Mouse (Mus musculus): ENCODE data around the gene Rps27rt.
"Not testable (repeated sequence)": the region's sequence is repeated elsewhere in the genome, so short reads cannot be mapped to it uniquely, and the experiment has no call there.

Gene Rps27rt

GRCm38 (mm10) chr9:114982689-114983360, at the start of gene Rps27rt:
TSS of gene Rps27rt (minus strand) at chr9:114982739.
- no peak for DNase-seq (ENCODE audit: low read depth)

- DNase-seq (ENCODE audit: low read depth): not testable (repeated sequence)
Measured at GRCm38 (mm10) chr9:115031046-115031445, 48.5 kb upstream of the Rps27rt start.

- DNase-seq (ENCODE audit: low read depth): no peak
Measured at GRCm38 (mm10) chr9:115030581-115030980, 48.0 kb upstream of the Rps27rt start.

GRCm38 (mm10) chr9:115029307-115029706, 46.8 kb upstream of the Rps27rt start:
- no peak for DNase-seq (ENCODE audit: low read depth)

- no peak for DNase-seq (ENCODE audit: low read depth)
Measured at GRCm38 (mm10) chr9:115023708-115024383, 41.3 kb upstream of the Rps27rt start.

GRCm38 (mm10) chr9:115023137-115023536, 40.6 kb upstream of the Rps27rt start:
- no peak for DNase-seq (ENCODE audit: low read depth)

- DNase-seq (ENCODE audit: low read depth): no peak
Measured at GRCm38 (mm10) chr9:115021419-115021818, 38.9 kb upstream of the Rps27rt start.

GRCm38 (mm10) chr9:115020141-115020540, 37.6 kb upstream of the Rps27rt start:
- DNase-seq (ENCODE audit: low read depth): no peak

- DNase-seq (ENCODE audit: low read depth): no peak
Measured at GRCm38 (mm10) chr9:115012367-115012766, 29.8 kb upstream of the Rps27rt start.

- no peak for DNase-seq (ENCODE audit: low read depth)
Measured at GRCm38 (mm10) chr9:115008194-115008593, 25.7 kb upstream of the Rps27rt start.

GRCm38 (mm10) chr9:115007776-115008175, 25.2 kb upstream of the Rps27rt start:
- DNase-seq (ENCODE audit: low read depth): no peak

GRCm38 (mm10) chr9:115005446-115005845, 22.9 kb upstream of the Rps27rt start:
- no peak for DNase-seq (ENCODE audit: low read depth)

GRCm38 (mm10) chr9:114999771-115000146, 17.2 kb upstream of the Rps27rt start:
- DNase-seq (ENCODE audit: low read depth): no peak

- no peak for DNase-seq (ENCODE audit: low read depth)
Measured at GRCm38 (mm10) chr9:114999010-114999770, 16.7 kb upstream of the Rps27rt start.

GRCm38 (mm10) chr9:114996489-114996888, 13.9 kb upstream of the Rps27rt start:
- no peak for DNase-seq (ENCODE audit: low read depth)

GRCm38 (mm10) chr9:114995716-114996115, 13.2 kb upstream of the Rps27rt start:
- DNase-seq (ENCODE audit: low read depth): no peak

GRCm38 (mm10) chr9:114995250-114995649, 12.7 kb upstream of the Rps27rt start:
- no peak for DNase-seq (ENCODE audit: low read depth)

- DNase-seq (ENCODE audit: low read depth): no peak
Measured at GRCm38 (mm10) chr9:114992528-114992927, 10.0 kb upstream of the Rps27rt start.

GRCm38 (mm10) chr9:114990421-114990820, 7.9 kb upstream of the Rps27rt start:
- no peak for DNase-seq (ENCODE audit: low read depth)

- no peak for DNase-seq (ENCODE audit: low read depth)
Measured at GRCm38 (mm10) chr9:114988610-114989327, 6.2 kb upstream of the Rps27rt start.

GRCm38 (mm10) chr9:114988029-114988428, 5.5 kb upstream of the Rps27rt start:
- DNase-seq (ENCODE audit: low read depth): no peak

GRCm38 (mm10) chr9:114986361-114986760, 3.8 kb upstream of the Rps27rt start:
- DNase-seq (ENCODE audit: low read depth): no peak

Measured in c-Kit-positive CD71-positive TER-119-negative erythroid progenitor cells, embryonic 14.5 days (primary cell).